Mouse (Mus musculus): ENCODE data around the gene Bmper. TPM values are rescaled to one million over a fixed set of nuclear protein-coding genes. Genes with fewer than 3 reads are reported as not detected.

The Bmper gene
- total RNA-seq, 1 experiment from 2014 or later, result not detected

DNA sequence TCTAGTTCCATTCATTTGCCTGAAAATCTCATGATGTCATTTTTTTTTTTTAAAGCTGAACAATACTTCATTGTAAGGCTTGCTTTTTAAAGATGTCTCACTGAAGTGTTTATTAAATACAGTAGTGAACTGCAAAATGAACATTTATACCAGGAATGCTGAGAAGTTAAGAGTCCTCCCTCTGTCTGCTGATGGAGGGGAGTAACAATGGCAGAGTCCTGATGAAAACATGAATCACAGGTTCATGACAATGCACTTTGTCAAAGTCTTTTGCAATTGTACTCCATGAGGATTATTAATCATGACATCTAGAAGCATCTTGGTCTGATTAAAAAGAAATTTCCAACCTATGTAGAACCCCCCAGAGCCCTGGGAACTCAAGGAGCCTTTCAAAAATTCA, 118.4 kb downstream of the Bmper start:
- no peak for ATAC-seq (replicated peaks in 1 of 2; ENCODE audit: insufficient read depth in 1 of 2, low FRiP score in 2 of 2, low TSS enrichment in 1 of 2, low read depth in 1 of 2, poor library complexity in 2 of 2, severe bottlenecking in 2 of 2)

DNA sequence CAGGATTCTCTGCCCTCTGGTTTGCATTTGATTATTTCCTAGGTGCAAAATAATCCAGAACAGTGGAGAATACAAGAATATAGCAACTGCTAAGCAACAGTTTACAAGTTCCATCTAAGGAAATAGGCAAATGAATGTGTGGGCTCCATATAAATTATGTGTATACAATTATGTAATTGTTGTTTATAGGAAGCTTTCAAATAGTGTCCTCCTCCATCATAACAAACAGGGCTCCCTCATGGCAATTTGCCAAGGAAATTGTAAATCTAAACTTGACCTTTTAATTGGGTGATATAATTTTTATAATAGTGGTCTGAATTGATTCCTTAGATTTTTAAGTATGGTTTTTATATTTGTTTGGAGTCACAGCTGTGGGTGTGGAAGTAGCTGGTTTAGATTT, 121.5 kb downstream of the Bmper start:
- ATAC-seq (replicated peaks in 1 of 2; ENCODE audit: insufficient read depth in 1 of 2, low FRiP score in 2 of 2, low TSS enrichment in 1 of 2, low read depth in 1 of 2, poor library complexity in 2 of 2, severe bottlenecking in 2 of 2), result no peak

DNA sequence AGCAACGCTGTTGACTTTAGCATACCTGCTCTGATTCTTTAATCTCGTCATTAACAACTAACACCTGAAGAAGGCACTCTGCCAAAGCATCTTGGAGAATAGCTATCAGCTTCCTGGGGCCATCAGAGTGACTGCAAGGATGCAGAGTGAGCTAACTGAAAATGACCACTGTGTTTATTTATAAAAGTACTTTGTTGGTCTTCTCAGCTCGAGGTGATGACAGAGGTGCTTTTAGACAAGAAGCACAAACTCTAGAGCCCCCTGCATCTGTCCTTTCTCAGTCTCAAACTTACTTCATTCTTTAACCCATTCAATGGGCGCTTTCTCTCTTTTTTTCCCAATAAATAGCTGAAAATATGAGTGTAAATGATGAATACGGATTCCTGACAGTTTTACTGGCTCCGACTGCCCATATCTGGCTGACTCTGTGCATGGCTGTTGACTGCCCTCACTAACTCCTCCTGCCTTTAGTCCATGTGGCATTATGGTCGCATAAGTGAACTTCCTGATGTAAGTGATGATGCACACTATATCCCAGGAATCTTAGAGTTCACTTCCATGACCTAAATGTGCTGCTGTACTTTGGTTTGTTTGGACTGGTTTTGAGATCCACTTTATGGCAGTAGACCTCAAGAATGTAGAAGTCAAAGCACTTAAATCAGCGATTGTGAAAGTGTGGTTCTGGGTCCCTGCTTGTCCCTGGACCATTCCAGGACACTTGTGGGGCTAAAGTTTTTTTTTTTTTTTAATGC, 122.4 kb downstream of the Bmper start:
- ATAC-seq (replicated peaks in 1 of 2; ENCODE audit: insufficient read depth in 1 of 2, low FRiP score in 2 of 2, low TSS enrichment in 1 of 2, low read depth in 1 of 2, poor library complexity in 2 of 2, severe bottlenecking in 2 of 2), result no peak

DNA sequence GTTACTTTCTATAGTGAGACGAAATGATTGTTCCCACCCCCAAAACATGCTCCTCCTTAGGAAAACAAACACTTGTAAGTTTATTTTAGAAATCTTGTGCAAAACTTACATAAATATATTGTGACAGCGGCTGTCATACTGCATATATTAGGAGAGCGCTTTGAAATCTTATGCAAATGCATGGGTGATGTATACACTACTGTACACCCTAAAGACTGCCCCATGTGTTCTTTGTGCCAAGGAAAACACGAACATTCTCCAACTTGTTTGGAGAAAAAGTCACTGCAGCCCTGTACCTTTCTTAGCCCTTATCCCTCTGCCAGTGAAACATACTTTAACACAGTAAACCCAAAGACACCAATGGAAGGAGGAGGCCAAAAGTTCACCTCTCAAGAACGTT, 126.7 kb downstream of the Bmper start:
- ATAC-seq (replicated peaks in 1 of 2; ENCODE audit: insufficient read depth in 1 of 2, low FRiP score in 2 of 2, low TSS enrichment in 1 of 2, low read depth in 1 of 2, poor library complexity in 2 of 2, severe bottlenecking in 2 of 2), result no peak

DNA sequence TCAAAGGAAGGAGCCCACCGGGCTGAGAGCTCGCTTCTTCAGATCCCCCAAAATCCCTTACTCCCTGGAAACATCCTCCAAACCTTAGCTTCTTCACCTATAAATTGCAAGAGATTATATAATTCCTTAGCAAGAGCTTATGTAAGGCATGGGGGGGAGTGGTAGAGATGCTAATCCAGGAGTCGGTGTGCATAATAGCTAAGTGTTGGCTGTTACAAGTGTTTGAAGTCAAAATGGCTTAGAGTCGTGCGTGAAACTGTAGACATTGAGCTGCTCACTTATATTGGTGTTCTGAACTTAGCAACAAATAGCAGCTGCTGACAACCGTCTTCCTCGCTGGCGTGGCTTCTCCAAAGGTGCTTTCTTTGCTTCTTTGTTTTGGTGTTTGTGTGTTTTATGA, 128.5 kb downstream of the Bmper start:
- ATAC-seq (replicated peaks in 1 of 2; ENCODE audit: insufficient read depth in 1 of 2, low FRiP score in 2 of 2, low TSS enrichment in 1 of 2, low read depth in 1 of 2, poor library complexity in 2 of 2, severe bottlenecking in 2 of 2), result no peak

DNA sequence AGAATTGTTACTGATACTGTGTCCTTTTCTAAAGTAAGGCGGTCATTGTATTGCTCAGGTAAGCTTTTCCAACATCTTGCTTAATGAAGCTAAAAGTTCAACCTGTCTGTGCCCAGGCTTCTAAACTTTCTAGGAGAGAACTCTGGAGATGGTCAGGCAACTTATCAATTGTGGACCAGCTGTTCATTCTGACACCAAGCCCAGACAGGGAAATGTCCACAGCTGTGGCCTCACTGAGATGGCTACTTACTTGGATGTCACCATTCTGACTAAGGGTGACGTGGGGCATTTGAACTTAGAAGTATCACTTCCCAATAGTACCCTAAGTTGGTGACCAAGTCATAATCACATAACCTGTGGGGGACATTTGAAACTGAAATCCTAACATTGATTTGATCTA, 129.5 kb downstream of the Bmper start:
- no peak for ATAC-seq (replicated peaks in 1 of 2; ENCODE audit: insufficient read depth in 1 of 2, low FRiP score in 2 of 2, low TSS enrichment in 1 of 2, low read depth in 1 of 2, poor library complexity in 2 of 2, severe bottlenecking in 2 of 2)

DNA sequence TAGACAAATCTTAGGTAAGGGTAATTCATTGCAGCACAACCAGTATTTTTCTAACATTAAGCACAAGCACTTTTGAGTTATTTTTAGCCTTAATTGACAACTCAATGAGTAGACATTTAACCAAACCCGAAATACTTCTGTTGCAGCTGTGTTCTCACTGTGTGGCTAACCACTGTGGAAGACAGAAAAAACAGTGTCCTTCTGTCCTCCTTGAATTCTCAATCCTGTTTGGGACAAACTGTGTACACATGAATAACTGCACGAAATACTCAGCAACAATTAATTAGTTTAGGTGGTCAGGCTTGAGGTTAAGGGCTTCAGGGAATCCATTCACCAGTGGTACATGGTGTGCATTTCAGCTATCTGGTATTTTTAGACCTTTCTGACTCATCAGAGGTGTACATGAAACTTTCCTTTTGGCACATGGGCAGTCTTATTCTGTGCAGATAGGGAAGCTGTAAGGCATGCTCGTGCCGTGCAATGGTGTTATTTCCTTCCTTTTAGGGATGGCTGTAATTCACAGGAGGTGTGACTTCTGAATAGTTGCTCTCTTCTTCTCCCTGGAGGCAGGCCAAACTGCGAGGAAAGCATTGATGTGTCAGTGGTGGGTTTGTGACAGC, 131.4 kb downstream of the Bmper start:
- peak; percentile 62 to 64; a peak in 3 of 4 replicates for ATAC-seq (replicated peaks in 1 of 2; ENCODE audit: insufficient read depth in 1 of 2, low FRiP score in 2 of 2, low TSS enrichment in 1 of 2, low read depth in 1 of 2, poor library complexity in 2 of 2, severe bottlenecking in 2 of 2)

DNA sequence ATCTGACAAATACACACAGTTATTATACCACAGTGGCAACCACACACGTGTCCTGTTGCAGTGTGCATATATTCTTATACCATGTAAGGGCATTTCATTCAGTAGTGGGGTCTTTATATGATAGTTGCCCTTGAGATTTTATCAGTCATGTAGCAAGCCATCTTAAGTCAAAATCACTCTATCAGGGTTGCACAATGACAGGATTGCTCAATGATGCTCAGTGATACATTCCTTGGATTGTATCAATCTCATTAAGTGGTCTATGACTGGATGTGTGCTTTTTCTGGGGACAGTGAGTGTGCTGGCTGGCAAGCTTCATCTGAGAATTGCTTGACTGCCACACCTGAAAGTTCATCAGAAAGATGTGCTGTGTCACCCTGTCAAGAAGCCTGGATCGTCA, 135.2 kb downstream of the Bmper start:
- no peak for ATAC-seq (replicated peaks in 1 of 2; ENCODE audit: insufficient read depth in 1 of 2, low FRiP score in 2 of 2, low TSS enrichment in 1 of 2, low read depth in 1 of 2, poor library complexity in 2 of 2, severe bottlenecking in 2 of 2)

DNA sequence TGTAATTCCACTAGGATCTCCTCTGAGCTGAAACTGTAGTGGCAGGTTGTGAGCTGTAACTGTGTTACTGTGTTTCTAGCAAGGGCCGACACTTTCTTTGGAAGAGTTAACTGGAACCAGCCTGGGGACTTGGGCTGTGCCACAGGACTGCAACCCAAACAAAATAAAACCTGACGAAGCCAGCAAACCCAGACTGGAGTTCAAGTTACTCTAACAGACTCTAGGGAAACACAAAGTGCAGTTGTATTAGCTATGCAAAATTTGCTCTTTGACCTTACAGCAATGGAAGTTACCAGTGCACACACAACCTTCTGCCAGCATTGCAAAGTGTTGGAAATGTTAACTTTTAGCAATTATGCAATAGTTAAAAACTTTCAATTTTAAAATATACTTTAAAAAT, 140.3 kb downstream of the Bmper start:
- ATAC-seq (replicated peaks in 1 of 2; ENCODE audit: insufficient read depth in 1 of 2, low FRiP score in 2 of 2, low TSS enrichment in 1 of 2, low read depth in 1 of 2, poor library complexity in 2 of 2, severe bottlenecking in 2 of 2), result no peak

DNA sequence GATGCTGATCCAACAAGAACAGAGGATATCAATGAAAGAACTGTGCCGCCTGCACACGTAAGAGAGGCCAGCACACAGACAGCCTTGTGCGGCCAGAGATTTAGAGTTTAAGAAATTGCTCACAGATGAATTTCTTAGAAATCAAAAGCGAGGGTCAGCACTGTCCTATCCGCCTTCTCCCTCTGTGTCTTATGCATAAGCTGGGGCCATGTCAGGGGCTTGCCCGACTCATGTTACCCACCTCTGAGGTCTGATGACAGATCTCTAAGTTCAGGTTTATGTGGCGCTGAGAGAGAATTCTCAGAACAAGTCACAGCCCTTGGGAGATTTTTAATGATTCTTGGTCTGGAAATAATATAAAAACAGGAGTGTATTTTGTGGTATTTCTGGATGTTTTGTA, 140.7 kb downstream of the Bmper start:
- no peak for ATAC-seq (replicated peaks in 1 of 2; ENCODE audit: insufficient read depth in 1 of 2, low FRiP score in 2 of 2, low TSS enrichment in 1 of 2, low read depth in 1 of 2, poor library complexity in 2 of 2, severe bottlenecking in 2 of 2)

DNA sequence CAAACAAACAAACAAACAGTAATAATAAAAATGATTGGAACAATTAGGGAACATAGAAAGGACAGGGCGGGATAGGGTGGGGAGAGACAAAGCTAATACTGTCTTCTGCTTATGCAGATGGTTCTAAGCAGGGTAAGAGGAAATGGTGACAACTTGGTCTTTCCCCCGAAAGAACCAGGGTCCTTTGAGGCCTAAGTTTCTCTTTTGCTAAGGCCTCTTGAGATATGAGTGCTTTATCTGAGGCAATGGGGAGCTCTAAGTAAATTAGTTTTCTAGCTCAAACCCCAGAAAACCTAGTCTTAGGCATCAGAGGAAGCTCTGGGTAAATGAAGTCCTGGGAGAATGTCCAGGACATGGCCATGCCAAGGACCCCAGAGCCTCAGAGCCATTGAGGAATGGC, 141.2 kb downstream of the Bmper start:
- ATAC-seq (replicated peaks in 1 of 2; ENCODE audit: insufficient read depth in 1 of 2, low FRiP score in 2 of 2, low TSS enrichment in 1 of 2, low read depth in 1 of 2, poor library complexity in 2 of 2, severe bottlenecking in 2 of 2), result peak in 1 of 2 experiments; percentile 12; a peak in 1 of 4 replicates

DNA sequence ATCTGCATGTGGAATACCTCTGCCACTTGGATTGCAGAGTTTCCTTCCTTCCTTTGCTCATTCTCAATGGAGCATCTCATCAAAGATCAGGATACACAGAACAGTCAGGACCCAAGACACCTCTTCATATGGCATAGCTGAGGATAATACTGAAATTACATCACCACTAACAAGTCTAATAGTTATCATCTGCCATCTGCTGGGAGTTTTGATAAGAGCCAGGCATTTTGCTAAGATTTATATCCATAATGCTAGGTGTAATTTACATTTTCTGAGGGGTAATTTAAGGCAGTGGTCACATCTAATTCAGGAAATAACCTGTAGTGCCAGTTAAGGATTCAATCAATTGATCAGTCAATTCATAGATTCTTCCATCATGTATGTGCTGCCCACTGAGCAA, 145.2 kb downstream of the Bmper start:
- no peak for ATAC-seq (replicated peaks in 1 of 2; ENCODE audit: insufficient read depth in 1 of 2, low FRiP score in 2 of 2, low TSS enrichment in 1 of 2, low read depth in 1 of 2, poor library complexity in 2 of 2, severe bottlenecking in 2 of 2)

DNA sequence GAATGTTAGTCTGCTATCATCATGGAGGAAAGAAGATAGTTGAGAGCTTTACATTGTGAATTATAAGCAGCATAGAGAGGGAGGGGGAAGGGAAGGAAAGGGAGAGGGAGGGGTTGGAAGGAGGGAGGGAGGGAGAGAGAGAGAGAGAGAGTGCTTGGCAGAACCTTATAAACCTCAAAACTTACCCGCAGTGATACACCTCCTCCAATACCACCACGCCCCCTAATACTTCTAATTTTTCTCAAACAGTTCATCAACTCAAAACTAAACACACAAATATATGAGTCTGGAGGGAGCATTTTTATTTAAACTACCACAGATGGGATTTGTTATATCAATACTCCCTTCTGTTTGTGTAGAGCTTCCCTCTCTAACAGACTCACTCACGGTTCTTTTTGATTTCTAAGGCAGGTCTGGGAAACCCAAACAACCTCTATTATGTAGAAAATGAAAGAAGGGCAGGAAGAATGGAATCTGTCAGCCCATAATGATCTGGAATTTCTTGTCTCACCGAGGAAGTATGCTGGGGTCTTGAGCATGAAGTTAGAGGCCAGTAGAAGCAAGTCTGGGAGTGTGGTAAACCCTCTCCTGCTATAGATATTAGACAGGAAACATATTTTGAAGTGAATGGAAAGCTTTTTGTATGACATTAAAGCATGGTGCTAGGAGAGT, 152.0 kb downstream of the Bmper start:
- ATAC-seq (replicated peaks in 1 of 2; ENCODE audit: insufficient read depth in 1 of 2, low FRiP score in 2 of 2, low TSS enrichment in 1 of 2, low read depth in 1 of 2, poor library complexity in 2 of 2, severe bottlenecking in 2 of 2), result no peak

DNA sequence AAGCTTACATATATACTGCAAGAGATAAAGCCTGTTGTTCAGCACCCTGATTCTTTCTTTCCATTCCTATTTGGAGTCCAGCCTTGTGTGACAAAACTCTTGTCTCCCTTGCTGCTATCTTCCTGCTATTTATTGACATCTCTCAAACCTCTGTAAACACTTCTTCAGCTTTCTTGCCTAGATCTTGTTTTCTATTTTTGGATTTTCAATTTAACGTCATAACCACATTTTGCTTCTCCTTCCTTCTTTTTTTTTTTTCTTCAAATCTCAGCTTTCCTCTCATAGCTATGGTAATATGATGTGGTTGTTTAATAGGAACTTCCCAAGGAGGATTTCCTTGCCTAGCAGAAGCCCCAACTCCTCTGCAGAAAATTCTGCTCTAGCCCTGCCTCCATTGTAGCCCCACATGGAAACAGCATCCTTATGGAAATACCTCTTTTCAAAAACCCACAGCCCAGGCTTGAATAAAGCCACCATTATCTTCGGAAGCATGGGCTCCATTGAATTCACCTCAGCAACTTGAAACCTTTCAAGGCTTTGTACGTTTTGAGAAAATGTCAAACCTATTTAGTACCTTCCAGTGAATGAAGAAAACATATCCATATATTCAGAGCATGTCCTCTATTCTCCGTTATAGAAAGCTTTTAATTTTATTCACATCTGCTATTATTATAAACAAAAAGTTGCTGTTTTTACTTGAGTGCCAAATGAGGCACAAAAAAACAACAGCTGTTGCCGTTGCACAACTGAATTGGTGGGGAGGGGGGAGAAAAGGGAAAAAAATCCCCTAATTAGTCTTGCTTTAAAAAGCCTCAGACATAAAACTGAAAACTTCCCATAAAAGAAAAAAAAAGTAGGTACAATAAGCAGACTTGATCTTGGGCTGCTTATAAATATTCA, 155.2 kb downstream of the Bmper start:
- ATAC-seq (replicated peaks in 1 of 2; ENCODE audit: insufficient read depth in 1 of 2, low FRiP score in 2 of 2, low TSS enrichment in 1 of 2, low read depth in 1 of 2, poor library complexity in 2 of 2, severe bottlenecking in 2 of 2), result no peak

DNA sequence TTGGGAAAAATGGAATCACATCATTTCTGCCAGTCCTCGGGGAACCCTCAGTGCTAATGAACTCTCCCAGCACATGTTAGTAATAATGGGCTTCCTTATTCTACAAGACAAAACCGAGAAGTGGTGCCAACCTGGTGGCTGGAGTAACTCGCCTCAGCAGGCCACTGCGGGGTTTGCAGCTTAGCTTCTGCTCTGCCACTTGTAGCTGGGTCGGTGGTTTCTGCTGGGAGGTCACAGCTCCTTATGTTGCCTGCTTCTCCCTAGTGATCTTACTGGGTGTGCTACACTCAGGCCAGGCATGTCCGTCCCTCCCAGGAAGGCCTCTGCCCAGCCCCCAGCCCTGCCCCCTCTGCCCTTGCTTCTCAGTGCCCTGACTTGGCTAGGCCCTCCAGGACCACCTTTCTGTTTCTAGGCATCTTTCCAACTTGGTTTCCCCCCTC, 155.9 kb downstream of the Bmper start:
- ATAC-seq (replicated peaks in 1 of 2; ENCODE audit: insufficient read depth in 1 of 2, low FRiP score in 2 of 2, low TSS enrichment in 1 of 2, low read depth in 1 of 2, poor library complexity in 2 of 2, severe bottlenecking in 2 of 2), result peak; percentile 88 to 94

DNA sequence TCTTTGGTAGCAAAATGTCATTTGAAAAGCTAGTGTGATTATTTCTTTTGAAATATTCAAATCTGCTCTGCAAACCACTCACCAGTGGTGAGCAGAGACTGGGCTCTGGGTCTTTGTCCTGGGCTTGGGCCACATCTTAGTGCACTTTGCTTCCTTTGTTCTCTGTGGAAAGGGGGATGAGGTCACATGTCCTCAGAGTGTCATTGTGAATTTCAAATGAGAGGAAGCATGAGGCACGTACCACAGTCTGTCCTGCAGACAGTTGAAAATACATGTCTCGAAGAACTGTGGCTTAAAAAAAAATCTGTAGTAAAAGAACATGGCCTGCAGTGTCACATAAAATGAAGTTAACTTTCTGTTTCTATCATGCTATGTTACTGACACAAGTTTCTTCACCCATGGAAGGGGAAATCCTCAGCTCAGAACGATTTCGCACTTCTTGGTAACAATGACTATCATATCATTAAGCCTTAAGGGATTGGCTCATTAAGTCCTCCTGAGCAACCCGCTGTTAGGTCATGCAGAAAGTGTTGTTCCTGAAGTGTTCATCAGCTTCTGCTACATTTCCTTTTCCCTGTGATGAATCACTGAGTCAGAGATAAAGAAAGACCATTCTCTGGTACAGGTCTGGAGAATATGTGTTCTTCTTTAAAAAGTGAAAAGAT, 157.4 kb downstream of the Bmper start:
- ATAC-seq (replicated peaks in 1 of 2; ENCODE audit: insufficient read depth in 1 of 2, low FRiP score in 2 of 2, low TSS enrichment in 1 of 2, low read depth in 1 of 2, poor library complexity in 2 of 2, severe bottlenecking in 2 of 2), result no peak

DNA sequence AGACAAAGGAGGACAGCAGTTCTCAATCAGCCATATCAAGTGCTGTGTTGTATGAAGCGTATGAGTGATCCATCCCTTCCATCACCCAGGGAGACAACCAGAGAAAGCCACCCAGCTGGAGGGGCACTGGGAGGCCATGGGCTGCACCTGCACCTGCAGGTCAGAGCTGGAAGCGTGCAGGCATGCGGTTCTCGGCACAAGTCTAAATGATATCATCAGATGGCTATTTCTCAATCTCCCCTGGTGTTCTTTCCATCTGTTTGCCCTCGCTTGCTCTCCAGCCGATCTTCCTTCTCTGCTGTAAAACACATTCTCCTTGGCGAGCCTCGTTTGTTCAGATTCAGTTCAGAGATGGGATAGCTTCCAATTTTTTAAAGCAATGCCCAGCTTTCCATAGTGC, 160.4 kb downstream of the Bmper start:
- ATAC-seq (replicated peaks in 1 of 2; ENCODE audit: insufficient read depth in 1 of 2, low FRiP score in 2 of 2, low TSS enrichment in 1 of 2, low read depth in 1 of 2, poor library complexity in 2 of 2, severe bottlenecking in 2 of 2), result no peak

Data from hematopoietic stem cell, adult 5-6 weeks (primary cell).